Mouse (Mus musculus): ENCODE measurements at regions not wholly inside any gene's neighbourhood (a gene's known extent, or its start where the extent isn't known, plus 50 kb on each side); places are given as distances from the start of the nearest gene placed in this dataset.
"Not testable (repeated sequence)": the region's sequence is repeated elsewhere in the genome, so short reads cannot be mapped to it uniquely, and the experiment has no call there.

DNA sequence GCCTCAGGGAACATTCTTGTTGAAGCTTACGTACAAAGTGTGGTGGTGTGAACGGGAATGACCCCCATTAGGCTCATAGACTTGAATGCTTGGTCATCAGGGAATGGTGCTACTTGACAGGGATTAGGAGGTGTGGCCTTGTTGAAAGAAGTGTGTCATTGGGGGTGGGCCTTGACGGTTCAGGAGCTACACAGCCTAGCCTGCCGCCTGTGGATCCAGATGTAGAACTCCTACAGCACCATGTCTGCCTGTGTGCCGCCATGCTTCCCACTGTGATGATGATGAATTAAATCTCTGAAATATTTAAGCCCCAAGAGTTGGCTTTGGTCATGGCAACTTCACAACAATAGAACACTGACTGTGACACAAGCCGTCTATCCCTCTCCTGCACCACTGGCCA, 163.6 kb downstream of the Ankrd50 start:
- ATAC-seq (ENCODE audit: low TSS enrichment) = no peak

DNA sequence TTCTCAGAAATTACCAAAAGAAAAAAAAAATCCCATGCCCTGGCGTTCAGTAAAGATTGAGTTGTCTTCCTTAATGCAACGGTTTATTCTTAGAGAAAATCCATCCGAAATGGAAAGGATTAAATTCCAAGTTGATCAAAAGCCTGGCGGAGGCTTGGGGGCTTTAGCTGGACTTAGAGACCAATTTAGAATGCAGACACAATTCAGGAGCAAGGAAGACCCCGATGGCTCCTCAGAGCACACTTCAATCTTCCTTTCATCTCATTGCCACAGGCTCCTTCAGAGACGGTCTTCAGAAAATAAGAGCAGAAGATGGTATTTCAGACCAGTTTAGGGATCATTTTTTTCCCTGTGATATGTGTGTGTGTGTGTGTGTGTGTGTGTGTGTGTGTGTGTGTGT, 171.8 kb downstream of the Ankrd50 start:
- ATAC-seq (ENCODE audit: low TSS enrichment) = no peak

DNA sequence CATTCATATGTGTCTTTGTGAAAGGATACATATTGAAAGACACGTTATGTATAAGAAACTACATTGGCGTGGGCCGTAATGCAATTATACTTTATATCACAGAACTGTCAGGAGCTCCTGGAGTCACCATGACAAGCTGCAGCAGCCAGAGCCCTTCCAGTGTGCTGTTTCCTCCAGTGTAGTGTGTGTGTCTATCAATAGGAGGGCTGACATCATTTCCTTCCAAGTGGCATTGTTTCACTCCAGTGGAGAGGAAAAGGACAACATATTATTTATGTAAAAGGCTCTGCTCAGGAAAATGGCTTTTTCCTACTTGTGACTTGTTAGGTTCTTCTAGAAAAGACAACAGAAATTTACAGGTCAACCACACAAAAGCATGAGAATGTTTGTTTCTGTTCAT, 172.5 kb downstream of the Ankrd50 start:
- no peak for ATAC-seq (ENCODE audit: low TSS enrichment)

DNA sequence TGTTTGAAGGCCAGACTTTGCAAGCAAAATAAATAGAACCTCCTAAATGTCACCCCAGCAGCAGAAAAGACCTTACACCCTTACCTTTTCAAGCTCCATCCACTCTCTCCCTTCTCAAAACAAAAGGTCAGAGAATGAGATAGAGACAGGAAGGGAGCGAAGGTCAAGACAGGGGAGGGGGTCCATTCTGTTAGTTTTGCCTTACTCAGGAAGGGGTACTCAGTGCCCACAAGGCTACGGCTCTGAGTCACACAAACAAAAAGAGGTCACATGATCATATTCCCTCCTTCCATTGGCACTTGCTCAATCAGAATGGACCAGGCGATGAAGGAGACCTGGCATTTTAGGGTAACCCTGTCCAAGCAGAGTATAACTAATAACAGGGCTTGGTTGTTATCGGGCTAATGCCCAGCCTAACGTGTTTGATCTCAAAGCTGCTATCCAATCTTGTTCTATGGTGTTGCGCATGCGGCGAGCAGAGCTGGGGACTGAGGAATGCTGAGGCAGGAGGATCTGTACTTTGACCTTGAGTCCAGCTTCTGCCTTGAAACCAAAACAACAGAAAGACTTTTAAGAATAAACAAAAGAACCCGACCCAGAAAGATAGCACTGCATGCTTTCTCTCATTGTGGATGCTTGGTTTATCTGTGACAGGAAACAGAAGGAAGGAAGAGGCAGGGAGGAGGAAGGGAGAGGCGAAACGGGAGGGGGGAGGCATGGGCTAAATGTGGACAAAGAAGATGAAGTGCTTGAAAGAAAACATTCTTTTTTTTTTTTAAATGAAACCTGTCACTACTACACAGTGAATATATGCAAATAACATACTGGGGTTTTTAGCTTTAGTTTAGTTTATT, 184.5 kb downstream of the Ankrd50 start:
- no peak for ATAC-seq (ENCODE audit: low TSS enrichment)

DNA sequence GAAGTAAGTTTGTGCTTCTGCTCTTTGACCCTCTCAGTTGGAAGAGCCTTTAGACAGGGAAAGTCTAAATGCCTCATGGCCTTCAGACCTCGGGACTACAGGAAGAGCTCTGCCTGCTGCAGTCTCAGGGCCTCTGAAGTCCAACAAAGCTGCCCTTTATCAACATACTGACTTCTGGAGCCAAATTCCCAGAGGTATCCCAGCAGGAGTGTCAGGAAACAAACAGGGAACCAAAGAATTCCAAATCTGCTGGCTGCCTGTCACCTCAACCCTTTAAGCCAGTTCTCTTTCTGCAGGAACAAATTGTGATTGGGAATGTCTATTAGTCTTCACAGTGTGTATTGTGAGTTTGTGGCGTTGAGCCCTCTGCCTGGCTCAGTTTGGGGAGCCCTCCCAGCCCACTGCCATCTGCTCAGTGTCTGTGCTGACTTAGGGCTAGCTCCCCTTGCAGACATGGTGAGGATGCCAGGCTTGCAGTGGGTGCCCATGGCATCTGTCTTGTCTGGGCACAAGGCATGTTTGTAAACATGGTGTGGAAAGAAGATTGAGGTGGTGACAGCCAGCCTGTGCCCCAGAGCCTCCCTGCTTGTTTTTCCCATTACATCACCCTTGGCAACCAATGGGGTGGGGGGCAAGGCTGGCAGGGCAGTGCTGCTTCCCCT, 185.3 kb downstream of the Ankrd50 start:
- no peak for ATAC-seq (ENCODE audit: low TSS enrichment)

DNA sequence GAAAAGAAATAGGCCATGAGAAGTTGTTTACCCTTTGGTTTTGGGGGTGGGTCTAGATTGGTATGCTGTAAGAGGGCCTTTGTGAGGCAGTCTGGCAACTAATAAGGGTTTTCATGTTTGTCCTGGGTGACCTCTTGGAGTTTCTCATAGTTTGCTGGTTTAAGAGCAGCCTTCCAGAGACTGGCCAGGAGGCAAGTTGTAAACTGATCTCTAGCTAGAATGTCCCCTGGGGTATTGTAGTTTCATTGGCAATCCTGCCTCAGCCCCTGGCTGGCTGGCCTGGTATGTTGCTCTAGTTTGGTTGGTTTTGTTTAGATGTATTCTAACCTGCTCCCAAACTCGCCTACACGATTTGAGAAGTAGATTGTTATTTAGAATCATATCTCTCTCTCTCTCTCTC, 187.1 kb downstream of the Ankrd50 start:
- no peak for ATAC-seq (ENCODE audit: low TSS enrichment)

DNA sequence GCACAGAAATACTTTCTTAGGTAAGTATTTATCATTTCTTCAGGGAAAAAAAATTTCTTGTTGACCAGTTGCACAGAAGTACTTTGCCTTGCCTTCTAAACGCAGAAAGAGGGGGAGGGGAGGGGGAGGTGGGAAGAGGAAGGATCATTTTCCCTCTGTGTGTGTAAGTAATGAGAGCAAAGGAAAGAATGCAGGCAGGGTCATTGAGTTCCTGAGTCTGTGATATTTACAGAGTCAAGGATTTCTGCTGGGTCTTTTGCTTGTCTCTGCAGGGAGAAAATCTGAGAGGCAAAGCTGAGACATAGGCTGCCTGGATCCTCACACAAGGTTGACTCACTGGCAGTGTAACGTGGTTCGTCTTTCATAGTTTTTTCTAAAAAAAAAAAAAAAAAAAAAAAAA, 195.6 kb downstream of the Ankrd50 start:
- ATAC-seq (ENCODE audit: low TSS enrichment) = no peak

DNA sequence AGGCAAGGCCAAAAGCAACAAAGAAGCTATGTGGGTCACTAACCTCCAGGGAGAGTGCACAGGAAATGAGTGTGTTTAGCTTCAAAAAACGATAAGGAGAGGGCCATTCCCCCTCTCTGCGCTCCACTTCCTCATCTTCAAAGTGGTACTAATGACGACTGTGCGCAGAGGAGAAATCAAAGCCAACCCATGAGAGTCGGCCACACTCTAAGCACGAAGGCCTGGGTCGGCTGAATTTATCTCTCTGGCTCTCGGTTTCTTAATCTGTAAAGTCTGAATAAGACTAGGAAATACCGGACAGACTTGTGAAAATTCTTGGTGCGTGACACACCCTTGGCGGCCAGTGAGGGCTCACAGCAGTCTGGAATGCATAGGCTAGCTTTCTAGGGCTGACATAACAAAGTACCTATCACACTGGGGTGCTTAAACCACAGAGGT, 200.9 kb downstream of the Ankrd50 start:
- ATAC-seq (ENCODE audit: low TSS enrichment) = no peak

DNA sequence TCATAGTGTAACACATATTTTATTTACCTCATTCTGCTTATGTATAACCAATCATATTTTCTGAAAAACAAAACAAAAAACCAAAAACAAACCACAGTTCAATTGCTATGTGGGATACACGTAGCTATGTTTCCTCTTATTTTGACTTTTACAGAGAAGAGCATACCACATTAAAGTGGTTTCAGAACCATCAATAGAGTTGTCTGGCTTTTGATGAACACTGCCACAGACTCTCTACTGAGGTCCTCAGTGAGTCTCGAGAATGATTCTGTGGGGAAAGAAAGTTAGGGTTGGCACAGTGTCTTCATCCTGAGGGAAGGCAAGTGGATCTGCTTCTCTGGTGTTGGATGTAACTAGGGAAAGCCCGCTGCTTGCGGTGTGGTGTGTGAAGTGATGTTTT, 201.8 kb downstream of the Ankrd50 start:
- ATAC-seq (ENCODE audit: low TSS enrichment) = no peak

DNA sequence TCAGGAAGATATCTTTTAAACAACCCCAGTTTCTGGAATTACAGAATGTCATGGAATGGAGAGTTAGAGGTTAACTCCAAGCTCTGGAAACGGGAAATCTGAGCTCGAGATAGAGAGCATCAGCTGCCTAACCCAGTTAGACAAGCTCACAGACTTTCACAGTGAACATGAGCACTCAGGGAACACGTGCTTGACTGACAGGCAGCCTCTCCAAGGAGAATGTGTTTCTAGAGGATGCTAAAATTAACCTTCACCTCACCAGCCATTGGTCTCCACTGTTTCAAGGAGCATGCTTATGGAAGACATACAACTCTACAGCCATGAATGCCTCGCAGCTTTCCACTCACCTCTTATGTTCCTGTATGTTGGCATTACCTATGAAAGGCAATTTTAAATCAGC, 203.0 kb downstream of the Ankrd50 start:
- no peak for ATAC-seq (ENCODE audit: low TSS enrichment)

DNA sequence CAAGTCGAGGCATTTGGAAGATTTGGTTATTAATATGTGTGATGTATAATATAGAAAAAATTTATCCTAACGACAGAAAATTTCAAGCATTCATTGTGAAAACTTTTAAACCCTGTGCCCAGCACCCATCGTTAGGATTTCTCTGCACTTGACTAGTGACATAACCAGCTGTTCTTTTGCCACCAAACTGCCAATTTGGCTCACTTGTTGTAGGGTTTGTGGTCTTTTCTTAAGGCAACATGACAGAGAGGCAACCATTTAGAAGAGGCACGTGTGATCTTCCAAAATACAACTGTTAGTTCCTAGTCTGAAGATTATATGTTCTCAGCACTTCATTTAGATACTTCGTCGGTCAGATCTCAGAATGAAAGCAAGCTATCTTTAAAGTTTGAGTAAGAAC, 203.8 kb downstream of the Ankrd50 start:
- ATAC-seq (ENCODE audit: low TSS enrichment) = no peak

DNA sequence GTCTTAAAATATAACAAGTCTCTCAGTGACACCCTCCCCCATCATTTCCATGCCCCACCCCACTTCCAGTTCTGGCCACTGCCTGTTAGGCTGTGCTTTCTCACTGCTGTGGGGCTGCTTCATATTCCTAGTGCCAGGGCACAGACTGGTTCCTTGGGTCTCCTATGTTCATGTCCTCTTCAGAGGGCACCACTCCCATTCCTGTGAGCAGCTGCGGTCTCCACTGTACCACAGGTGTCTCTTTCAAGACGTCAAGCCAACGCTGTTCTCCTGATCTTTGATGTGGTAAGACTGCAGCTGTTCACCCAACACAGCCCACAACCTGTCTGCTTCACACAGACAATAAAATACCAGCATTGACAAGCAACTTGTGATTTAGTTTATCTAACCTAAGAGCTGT, 204.5 kb downstream of the Ankrd50 start:
- ATAC-seq (ENCODE audit: low TSS enrichment) = no peak

DNA sequence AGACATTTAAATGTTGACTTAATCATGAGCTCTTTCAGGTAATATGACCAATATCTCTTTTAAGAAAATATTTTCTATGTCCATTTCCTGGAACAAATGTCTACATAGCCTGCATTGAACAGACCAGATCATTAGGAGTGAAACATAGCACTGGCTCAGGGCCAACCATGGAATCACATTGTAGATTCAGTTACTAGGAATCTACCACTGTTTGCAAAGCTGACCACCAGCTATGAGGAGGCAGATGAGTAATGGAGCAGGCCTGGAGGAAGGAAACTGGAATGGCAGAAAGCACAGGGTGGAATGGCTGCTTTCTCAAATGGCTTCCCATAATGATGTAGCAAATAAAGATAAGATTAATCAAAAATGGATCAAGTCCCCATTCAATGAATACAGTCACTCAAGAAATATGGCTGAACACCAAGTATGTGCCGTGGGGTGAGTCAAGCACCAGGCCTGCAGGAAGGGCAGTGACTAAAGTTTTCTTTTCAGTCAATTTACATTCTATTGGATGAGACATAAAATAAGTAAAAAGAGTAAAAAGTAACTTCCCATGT, 207.6 kb downstream of the Ankrd50 start:
- no peak for ATAC-seq (ENCODE audit: low TSS enrichment)

DNA sequence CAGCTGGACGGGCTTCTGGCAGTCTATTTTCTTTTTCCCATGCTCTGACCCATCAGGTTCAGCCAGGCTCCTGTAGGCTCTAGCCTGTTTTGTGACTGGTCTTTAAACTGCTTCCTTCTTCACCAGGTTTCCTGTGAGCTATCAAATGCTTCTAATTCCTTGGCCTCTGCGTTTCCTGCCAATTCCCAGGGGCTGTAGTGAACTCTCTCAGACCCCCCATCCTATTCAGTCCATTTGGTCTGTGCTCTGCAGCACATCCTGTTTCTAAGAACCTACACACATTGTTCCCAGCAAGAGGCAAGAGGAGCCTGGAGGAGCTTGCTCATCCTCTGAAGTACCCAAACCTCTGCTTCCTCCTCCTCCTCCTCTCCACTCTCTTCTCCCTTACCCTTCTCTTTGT, 209.3 kb downstream of the Ankrd50 start:
- ATAC-seq (ENCODE audit: low TSS enrichment) = no peak

DNA sequence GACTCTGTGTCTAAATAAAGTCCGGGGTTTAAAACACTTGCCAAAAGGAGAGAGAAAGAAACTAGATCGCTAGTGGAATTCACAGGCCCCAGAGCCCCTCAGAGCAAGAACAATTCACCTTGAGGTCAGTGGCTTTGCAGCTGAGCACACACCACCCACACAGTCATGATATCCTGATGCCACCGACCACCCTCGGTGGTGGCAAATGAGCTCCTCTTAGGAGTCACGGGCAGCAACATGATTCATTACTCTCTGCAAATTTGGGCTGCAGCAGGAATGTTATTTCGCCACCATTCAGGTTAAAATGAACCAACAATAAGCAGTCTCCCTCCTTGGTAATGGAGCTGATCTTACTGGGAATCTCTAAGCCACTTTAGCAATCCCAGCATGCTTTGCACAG, 213.9 kb downstream of the Ankrd50 start:
- ATAC-seq (ENCODE audit: low TSS enrichment) = no peak

DNA sequence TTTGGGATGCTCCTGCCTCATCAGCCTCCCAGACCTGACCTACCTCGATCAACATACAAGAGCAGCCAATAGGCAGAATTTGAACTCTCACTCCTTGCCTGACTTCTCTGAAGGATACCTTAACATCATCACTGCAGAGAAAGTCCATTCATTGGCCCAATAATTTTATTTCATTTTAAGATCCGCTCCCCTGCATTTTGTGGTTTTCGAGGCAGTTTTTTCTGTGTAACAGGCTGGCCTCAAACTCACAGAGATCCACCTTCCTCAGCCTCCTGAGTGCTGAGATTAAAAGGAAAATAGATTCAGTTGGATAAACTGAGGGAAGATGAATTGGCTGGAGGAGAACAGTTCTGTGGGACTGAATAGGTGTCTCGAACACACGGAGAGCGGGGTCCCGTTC, 216.4 kb downstream of the Ankrd50 start:
- no peak for ATAC-seq (ENCODE audit: low TSS enrichment)

DNA sequence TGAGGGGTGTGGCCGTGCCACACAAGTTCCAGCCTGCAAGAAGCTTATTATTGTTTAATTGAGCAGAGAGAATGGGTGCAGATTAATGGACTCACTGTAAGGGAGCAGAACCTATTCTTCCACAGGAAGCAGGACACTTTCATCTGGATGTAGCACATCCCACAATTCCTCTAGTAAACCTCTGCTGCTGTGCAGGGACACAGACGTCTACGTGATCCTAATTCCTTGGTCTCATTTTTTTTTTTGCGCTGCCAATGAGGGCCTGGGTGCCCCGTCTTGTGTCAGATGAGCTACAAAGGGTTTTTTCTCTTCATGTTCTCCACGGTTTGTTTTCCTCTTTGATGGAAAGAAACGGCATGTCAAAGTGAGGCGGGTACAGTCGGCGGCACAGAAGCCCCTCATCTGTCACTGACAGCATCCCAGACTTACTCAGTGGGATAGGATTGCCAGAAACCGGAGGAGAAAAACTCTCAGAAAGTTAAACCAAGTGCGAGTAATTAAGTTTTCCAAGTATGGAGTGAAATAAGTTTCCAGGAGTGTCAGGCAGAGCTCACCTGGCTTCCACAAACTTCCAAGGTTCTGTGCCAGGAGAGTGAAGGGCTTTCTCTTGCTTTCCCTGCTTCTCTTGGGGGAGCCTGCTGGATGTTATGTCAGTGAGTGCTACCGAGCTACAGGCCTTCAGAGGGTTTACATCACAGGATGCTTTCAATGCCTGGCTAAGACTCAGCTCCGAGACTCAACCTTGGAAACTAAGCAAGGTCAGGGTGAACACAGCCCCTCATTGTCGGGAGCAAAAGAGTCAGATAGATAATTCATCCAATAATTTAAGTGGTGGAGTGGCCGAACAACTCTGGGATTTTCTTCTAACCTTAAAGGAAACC, 221.1 kb downstream of the Ankrd50 start:
- no peak for ATAC-seq (ENCODE audit: low TSS enrichment)

DNA sequence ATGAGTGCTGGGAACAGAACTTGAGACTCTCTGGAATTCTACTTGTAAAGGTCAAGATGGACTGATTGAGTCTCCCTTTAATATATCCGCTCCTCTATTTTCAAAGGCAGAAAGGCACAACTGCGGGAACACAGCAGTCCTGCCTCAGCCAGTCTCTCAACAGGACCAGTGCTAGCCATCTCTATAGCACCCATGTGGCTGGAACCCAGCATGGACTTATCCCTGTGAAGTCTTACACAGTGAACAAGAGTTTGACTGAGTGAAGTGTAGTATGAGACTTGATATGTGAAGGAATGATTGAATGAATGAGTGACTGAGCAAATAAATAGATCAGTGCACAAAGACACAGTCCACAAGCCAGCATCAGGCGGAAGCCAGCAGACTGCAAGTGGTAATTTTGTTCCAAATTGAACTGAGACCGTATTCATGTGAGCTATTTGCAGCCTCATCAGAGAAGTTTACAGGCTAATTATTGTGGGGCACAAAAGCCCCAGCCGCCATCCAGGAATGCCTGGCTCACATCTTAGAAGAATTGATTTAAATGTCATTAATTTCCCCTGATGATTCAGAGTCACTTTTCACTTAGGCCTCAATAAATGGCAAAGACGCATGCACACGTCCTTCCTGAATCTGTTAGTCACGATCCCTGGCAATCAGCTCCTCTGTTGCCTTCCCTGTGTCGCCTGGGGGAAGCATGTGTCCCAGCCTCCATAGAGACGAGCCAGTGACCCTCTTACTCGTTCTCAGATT, 223.1 kb downstream of the Ankrd50 start:
- peak; percentile 67 for ATAC-seq (ENCODE audit: low TSS enrichment)

DNA sequence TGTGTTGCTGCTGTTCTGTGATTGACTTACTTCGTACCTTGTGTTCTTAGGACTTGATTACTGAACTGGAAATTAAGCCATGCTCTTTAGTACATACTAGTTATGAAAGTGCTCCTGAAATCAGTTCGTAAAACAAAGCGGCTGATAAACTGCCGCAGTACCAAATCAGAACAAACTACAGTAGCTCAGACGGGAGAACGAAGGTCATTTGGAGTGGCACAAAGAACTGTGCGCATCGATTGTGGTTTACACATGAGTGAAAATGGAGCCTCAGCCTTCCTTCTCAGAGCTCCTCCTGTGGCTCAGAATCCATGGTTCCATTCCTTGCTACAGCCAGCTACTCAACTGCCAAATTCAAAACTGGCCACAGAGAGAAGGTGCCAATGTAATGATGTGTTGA, 225.4 kb downstream of the Ankrd50 start:
- not testable (repeated sequence) for ATAC-seq (ENCODE audit: low TSS enrichment)

DNA sequence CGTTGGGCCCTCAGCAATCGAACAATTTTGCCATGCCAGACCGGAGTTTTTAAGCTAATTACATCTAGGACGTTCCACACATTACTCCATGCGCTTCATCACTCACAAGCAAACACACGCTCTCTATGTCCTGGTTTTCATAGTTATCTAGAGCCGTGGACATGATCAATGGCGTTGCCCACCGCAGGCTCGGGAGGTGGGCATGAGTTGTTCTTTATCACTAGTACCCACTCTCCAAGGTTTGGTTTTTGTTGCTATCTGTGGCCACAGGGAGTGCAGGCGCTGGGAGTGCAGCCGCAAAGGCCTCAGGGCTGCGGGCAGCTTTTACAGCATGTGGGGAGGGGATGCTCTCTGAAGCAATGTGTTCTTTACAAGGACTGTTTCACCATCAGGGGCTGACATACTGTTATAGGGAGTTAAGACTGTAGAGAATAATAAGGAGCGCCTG, 226.8 kb downstream of the Ankrd50 start:
- no peak for ATAC-seq (ENCODE audit: low TSS enrichment)

DNA sequence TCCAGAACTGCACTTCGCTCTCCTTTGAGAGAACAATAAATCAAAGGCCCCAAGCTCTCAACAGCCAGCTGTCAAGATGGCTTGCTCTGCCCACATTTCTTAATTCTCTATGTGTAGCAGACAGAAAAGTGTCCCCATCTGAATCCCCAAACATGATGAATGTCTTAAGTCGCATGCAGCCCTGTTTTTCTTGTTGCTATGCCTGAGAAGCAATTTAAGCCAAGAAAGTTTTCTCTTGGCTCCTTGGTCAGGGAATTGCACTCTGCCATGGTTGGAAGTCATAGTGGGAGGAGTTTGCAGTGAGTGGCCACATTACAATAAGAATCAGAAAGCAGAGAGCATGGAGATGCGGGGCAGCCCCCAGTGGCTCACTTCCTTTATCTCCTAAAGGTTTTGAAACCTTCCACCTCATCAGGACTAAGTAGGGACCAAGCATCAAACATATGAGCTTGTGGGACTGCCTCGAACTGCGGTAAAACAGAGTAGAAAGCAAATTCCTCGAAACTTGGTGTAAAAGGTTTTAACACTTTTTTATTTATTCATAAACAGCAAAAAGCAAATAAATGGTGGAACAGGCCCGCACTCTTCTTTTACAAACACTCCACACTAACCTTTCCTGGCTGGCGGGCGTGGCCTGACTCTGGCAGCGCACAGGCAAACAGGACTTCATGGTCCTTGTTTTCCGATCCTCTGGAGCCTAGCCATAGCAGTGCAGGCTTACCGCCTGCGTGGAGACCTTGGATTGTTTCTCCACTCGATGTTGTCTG, 227.4 kb downstream of the Ankrd50 start:
- no peak for ATAC-seq (ENCODE audit: low TSS enrichment)
